Mouse (Mus musculus): Measurements from ENCODE around the gene Ctu2.
A peak's percentile ranks its signal among the peaks of the same experiment; 100 is the strongest.

The Ctu2 gene

DNA sequence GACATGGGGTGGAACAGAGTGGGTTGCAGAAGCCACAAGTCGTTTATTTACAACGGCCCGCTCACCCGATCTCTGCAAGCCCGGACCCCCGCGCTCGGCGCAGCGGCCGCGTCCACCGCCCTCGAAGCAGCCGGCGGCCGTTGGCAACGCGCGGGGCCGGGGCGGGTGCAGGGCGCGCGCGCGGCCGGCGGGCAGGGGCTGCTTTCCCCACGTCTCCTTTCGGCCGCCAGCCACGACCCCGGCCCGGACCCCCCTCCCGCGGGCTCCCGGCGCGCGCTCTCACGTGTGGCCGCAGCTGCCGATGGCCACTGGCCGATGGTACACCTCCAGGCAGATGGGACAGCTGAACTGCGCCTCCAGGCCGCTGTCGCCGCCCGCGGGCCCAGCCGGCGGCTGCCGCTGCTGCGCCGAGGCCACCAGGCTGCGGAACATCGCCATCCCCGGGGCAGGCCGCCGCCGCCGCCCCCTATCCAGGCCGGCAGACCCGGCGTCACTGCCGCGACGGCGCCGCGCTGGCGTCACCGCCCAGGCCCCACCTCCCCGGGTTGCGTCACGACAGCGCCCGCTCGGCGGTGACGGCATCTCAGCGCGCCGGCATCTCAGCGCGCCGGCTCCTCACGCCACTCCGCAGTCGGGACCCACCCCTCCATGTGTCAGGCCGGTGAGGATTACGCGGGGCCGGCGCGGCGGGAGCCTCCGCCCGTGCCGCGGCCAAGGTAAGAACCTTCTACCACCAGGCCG is at the start of gene Ctu2, which contains the start of gene Rnf166:
Gene Ctu2, plus strand, starts transcription at position 564 of the 741 bp plus-strand sequence.
Gene Rnf166, minus strand, starts transcription at position 485 of the 741 bp plus-strand sequence.
- peak; percentile 87 for DNase-seq

- DNase-seq, result no peak
Measured at GRCm38 (mm10) chr8:122426145-122426544, 49.8 kb upstream of the Ctu2 start.

DNA sequence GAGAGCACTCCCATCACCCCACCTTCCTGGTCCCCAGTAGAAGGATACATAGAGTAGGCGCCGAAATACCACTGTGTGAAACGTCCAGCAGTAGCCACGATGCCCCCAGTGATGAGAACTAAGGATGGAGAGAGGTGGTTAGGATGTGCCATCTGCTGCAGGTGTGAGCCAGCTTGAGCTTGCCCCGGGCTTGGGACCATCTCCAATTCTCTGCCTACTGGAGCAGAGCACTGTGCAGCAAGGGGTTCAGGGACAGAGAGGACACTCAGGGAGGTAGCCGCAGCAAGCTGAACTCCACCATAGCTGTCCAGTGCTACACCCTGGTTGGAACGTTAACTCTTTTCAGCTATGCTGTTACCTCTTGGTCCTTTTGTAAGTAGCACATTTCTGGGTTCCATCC is 48.3 kb upstream of the Ctu2 start:
- DNase-seq, result no peak

GRCm38 (mm10) chr8:122428163-122428562 is 47.8 kb upstream of the Ctu2 start:
- DNase-seq, result no peak

DNA sequence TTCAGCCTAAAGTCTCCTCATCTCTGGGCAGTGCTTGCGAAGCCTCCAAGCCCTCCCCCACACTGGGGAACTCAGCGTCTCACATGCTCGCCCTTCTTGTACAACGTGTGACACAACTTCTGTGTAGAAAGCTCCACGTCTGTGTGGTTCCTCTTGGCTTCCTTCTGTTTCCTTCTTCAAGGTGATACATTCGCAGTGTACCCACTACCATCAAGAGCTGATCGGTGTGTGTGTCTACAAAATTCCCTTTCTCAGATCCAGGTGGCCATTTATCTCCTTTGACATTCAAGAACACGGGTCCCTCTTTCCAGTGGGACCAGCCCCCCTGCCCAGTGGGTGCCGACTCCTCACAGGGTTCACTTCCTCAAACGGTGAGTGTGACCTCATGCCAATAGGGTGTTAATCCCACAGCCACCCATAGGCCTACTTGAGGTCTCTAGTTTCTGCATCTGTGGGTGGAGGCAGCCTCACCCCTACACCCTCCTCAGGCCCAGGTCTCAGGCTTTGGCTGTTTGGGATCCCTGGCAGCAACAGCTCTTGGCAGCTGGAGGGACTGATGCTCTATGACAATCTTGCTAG is 45.8 kb upstream of the Ctu2 start:
- DNase-seq, result peak; percentile 43

- peak; percentile 88 for DNase-seq
Measured at GRCm38 (mm10) chr8:122430646-122431045, 45.3 kb upstream of the Ctu2 start.

- peak; percentile 62 for DNase-seq
Measured at GRCm38 (mm10) chr8:122431694-122432442, 44.1 kb upstream of the Ctu2 start.

- peak; percentile 90 for DNase-seq
Measured at GRCm38 (mm10) chr8:122432443-122433268, 43.3 kb upstream of the Ctu2 start, which contains the start of gene Cyba. Cyba (minus strand) TSS chr8:122432930.

DNA sequence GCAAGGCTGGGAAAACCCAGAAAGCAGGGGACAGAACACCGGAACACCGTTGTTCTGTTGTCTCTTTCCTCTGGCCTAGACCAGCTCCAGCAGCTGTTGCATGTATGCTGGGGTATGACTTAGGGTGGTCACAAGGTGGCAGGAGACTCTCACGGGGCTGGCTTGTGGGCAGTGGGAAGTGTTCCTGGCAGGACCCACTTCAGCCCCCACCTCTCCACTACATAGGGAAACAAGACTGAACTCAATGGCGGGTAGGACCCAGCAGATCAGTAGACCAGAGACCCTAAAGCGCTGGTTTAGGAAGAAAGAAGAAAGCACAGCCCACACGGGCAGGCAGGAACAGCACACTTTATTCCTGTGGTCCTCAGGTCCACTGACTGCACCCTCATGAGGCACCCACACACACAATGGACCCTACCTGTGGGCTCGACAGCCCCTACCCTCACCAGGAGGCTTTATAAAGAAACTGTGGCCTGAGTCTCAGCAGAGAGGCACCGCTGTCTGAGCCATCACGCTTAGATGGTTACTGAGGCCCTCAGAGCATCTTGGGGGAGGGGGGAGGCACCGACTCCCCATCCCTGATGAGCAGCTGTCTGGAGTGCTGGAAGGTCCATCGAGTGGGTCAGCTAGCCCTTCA is 42.6 kb upstream of the Ctu2 start:
- no peak for DNase-seq

DNA sequence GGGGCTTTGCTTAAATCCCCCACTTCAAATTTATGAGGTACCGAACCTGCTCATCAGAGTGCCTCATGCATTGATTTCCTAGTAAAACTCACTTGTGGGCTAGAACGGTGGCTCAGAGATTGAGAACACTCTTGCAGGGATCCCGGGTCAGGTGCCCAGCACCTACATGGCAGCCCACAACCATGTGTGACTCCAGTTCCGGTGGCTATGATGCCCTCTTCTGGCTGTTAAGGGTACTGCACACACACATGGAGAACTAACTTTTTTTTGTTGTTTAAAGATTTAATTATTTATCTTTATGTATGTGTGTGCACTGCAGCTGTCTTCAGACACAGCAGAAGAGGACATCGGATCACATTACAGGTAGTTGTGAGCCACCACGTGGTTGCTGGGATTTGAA is 40.6 kb upstream of the Ctu2 start:
- DNase-seq, result no peak

DNA sequence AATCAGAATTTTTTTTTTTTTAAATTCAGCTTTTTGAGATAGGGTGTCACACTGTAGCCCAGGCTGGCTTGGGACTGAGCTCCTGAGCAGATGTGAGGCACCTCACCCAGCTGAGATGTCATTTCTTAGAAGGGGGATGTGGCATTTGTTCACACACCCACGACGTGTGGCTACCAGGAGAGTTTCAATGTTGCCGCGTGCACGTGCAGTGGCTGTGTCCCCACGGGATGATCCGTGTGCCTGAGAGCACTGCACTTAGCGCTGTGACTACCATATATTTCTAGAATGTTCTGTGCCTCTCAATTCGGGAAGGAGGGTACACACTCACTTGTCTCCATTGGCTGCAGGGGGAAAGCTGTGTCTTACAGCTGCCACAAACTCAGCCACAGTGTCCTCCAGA is 39.8 kb upstream of the Ctu2 start:
- DNase-seq, result no peak

DNA sequence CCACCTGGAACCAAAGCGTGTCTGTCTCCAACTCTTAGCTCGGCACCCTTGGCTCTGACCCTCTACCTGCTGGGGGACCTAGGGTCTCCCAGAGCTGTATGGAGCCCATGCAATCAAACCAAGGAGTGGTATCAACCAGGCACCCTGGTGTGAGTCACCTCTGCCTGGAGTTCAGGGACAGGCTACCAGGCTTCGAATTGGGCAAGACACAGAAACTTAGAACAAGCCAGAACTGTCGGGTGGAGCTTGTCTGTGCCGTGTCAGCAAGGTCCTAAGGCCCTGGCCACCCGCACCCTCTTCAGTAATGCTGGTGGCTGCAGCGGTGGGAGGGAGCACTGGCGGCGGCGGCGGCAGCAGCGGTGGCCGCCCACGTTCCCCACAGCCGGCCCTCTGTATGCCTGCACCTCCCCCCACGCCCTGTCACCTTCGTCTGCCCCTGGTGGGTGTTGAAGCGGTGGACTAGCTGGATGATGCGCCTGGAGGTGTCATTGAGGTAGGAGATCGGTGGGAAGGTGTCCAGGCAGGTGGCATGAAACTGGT is 39.3 kb upstream of the Ctu2 start:
- DNase-seq, result no peak

- no peak for DNase-seq
Measured at GRCm38 (mm10) chr8:122437708-122438331, 38.1 kb upstream of the Ctu2 start.

DNA sequence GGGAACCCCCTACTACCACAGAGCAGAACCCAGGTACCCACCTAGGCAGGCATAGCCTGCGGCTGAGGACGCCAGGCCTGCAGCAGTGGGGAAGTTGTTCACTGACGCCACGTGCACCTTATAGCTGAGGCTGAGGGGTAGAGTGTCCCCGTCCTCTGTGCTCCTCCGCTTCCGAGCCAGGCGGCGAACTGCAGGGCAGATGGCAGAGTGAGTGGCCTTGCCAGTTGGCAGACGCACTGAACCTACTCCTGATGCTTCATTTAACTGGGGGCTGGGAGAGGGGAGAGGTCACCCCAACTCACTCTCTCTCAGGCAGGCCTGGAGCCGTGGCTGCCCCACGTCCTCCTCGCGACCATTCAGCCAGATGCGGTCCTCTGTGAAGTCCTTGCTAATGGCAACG is 36.6 kb upstream of the Ctu2 start:
- DNase-seq, result no peak

GRCm38 (mm10) chr8:122441326-122441725 is 34.6 kb upstream of the Ctu2 start:
- DNase-seq, result no peak

GRCm38 (mm10) chr8:122442356-122442755 is 33.6 kb upstream of the Ctu2 start:
- peak; percentile 56 for DNase-seq

- DNase-seq, result no peak
Measured at GRCm38 (mm10) chr8:122442781-122443180, 33.2 kb upstream of the Ctu2 start.

DNA sequence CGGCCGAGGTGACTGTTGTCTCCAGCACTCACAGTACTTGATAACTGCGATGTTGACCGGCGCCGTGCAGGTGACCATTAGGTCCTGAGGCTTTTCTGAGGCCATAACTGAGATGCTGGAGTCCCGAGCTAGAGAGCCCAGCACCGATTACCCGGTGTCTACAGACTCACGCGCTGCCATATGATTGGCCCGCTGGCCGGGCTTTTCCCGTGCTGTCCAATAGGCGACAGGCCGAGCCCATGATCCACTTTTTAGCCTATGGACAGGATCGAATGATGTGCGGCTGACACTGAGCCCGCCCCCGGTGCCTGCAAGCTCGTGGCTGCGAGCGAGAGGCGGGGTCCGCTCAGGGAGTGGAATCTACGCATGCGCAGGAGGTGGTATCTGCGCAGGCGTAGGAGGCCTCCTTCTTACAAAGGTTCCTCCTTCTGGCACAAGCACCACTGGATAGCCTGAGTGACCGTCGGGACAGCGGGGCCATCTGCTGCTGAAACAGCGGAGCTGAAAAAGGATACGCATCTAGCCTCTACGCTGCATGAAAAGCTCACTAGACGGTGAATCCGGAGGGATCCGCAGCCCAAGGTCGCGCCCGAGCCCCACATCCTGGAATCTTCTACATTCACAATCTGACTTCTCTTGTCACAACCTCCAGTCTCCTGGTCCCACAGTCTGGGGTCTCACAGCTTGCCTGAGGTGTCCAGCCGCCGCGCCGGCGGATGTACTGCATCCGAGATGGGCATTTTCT is 32.5 kb upstream of the Ctu2 start, which contains the start of gene Mvd:
Gene Mvd, minus strand, starts transcription at position 161 of the 745 bp plus-strand sequence.
- DNase-seq, result peak; percentile 100

DNA sequence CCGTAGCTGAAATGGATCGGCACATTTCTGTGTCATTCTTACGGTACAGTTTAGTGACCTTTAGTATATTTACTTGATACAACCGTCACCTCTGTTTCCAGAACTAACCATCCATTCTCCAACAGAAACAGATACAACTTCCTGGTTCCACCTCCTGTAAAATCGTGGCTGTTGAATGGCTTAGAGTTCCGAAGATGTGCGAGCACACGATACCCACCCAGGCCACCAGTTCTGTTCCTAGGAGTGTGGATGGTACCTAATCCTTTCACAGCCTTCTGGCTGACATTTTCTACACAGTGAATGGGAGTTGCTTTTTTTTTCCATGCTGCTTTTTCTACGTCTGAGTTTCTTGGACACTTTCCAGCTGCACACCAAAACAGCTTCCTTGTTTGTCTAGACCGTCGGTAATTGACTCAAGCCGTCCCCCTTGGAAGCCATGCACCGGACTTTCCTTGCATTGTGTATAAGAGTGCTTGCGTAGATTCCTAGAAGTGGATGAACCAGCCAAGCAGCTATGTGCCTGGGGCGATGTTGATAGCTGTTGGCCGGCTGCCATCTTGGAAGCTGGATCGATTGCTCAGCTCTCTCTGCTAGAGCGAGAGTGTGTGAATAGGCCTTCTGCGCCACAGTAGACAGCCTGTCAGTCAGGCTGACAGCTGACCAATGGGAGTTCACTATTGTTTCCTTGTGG is 31.7 kb upstream of the Ctu2 start:
- peak; percentile 92 for DNase-seq

DNA sequence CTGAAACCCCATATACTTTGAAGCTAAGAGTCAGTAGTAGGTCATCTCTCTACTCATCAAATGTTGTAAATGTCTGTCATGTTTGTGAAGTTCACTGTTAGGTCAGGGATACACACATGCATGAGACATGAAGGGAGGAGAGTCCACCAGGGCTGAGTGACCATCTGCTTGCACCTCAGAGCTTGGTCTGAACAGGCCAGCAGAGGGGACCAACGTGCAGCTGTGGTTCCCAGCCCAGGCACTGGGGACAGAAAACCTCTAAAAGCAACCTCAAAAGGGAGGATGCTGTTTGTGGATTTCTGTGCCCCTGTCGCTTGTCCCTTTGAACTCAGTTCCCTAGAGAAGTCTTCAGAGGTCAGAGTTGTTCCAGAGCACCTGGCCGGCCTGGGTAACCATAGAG is 30.7 kb upstream of the Ctu2 start:
- DNase-seq, result no peak

Measured in kidney, adult 9 months (tissue).